Mouse (Mus musculus) heart, embryonic 10.5 days (tissue): ENCODE data around the gene Pla2g15. TPM values are rescaled to one million over a fixed set of nuclear protein-coding genes. Genes with fewer than 3 reads are reported as not detected.

Source experiments
- DNase-seq: peaks from one replicate; pipeline ENCODE4 v3.0.0-alpha.2; 2017; ENCODE audit warnings: low spot score
- H3K27ac ChIP-seq: fragments of 300-500 bp; sonication (generic); 2 replicates; pipeline ENCODE4 v1.5.1; 2016; ENCODE audit warnings: mild to moderate bottlenecking
- H3K27me3 ChIP-seq: fragments of 300-500 bp; sonication (generic); 2 replicates; pipeline ENCODE4 v1.6.1; 2016; ENCODE audit warnings: mild to moderate bottlenecking; ENCODE audit not compliant: poor library complexity, insufficient read depth, severe bottlenecking
- H3K36me3 ChIP-seq: fragments of 300-500 bp; sonication (generic); 2 replicates; pipeline ENCODE4 v1.6.1; 2016; ENCODE audit warnings: mild to moderate bottlenecking, moderate library complexity
- H3K4me1 ChIP-seq: fragments of 300-500 bp; sonication (generic); 2 replicates; pipeline ENCODE4 v1.6.1; 2016; ENCODE audit warnings: mild to moderate bottlenecking
- H3K4me3 ChIP-seq: fragments of 300-500 bp; sonication (generic); 2 replicates; pipeline ENCODE4 v1.5.1; 2016; ENCODE audit warnings: mild to moderate bottlenecking, moderate library complexity
- H3K9me3 ChIP-seq: fragments of 300-500 bp; sonication (generic); 2 replicates; pipeline ENCODE4 v1.6.1; 2016; ENCODE audit warnings: mild to moderate bottlenecking, moderate library complexity
- WGBS: fragments of 180-500 bp; shearing (Covaris S2); methylation state at CpG from one replicate; pipeline ENCODE4 v1.1.7; 2016; 5-methylcytosine and 5-hydroxymethylcytosine counted together
- polyA plus RNA-seq: library from polyadenylated mRNA; unstranded; fragments of >200 nt; fragmentation: Nextera tagmentation; extraction: Ambion mirVana; gene quantifications from 2 replicates; pipeline ENCODE4 v1.2.1, GENCODE M21; 2016

Pla2g15 gene
- polyA plus RNA-seq, 1 experiment from 2014 or later: 13.6 TPM

DNA sequence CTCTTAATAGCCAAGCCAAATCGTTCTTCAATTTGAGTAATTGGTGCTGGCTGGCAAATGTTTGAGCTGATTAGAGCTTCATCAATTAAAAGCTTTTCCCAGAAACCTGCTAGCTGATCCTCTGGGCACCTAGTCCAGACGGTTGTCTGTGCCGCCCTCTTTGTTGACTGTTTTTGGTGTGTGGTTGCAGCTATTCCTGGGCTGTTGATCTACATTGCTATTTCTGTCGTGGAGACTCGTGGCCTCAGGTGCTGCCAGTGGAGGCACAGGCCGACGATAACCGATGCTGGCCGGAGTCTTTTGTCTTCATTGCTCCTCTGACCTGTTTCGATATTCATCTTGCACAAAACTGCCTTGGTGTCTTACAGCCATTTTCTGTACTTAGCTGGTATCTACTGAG, 8.2 kb downstream of the Pla2g15 start:
- no peak for DNase-seq
- Histone ChIP-seq H3K27ac (no peak overlapping the region), H3K36me3 (peaks cover 69% of the 10 kb centered on the region), H3K27me3 (no peaks in the 10 kb centered on the region), H3K4me1 (peaks cover 2% of the 10 kb centered on the region), H3K9me3 (no peaks in the 10 kb centered on the region), H3K4me3 (no peak overlapping the region)
- WGBS: 76% methylated on average over 10 of the region's 10 CpGs

- H3K4me1 ChIP-seq: no peaks in the 10 kb centered on the region; the same call in 1 of the 2 replicates
- DNase-seq: no peak
- no peak overlapping the region for H3K27ac ChIP-seq
- no peak overlapping the region for H3K4me3 ChIP-seq
- peaks cover 78% of the 10 kb centered on the region for H3K36me3 ChIP-seq
- 89% methylated on average over 6 of the region's 6 CpGs for WGBS
- H3K9me3 ChIP-seq: no peaks in the 10 kb centered on the region
- H3K27me3 ChIP-seq: no peaks in the 10 kb centered on the region
These were observed 9.7 kb downstream of the Pla2g15 start for GRCm38 (mm10) chr8:106159876-106160275.

DNA sequence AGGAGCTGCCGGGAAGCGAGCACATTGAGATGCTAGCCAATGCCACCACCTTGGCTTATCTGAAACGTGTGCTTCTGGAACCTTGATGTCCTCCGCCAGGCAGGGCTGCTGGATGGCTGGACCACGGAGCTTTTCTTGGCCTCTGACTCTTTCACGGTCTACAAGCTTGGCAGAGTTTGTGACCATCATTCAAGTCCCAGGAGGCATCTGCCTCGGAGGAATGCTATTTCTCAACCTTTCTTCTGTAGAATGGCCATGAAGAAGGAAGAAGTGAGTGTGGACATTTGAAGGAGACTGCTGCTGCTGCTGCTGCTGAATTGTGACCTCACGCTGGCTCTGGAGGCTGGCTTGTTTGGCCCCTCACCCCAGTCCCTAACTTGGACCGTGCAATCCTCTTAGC, 13.1 kb downstream of the Pla2g15 start:
- DNase-seq: no peak
- 83% methylated on average over 9 of the region's 9 CpGs for WGBS
- no peaks in the 10 kb centered on the region for H3K9me3 ChIP-seq
- peaks cover 57% of the 10 kb centered on the region for H3K36me3 ChIP-seq
- H3K4me1 ChIP-seq: peaks cover 11% of the 10 kb centered on the region; the same call in 1 of the 2 replicates
- H3K27ac ChIP-seq: no peak overlapping the region
- no peak overlapping the region for H3K4me3 ChIP-seq
- no peaks in the 10 kb centered on the region for H3K27me3 ChIP-seq

GRCm38 (mm10) chr8:106165460-106165859, 15.3 kb downstream of the Pla2g15 start:
- Histone ChIP-seq H3K36me3 (peaks cover 42% of the 10 kb centered on the region), H3K9me3 (no peaks in the 10 kb centered on the region), H3K4me1 (peaks cover 24% of the 10 kb centered on the region; the same call in 1 of the 2 replicates), H3K27me3 (no peaks in the 10 kb centered on the region), H3K4me3 (no peak overlapping the region), H3K27ac (no peak overlapping the region)
- 47% methylated on average over 4 of the region's 4 CpGs for WGBS
- peak; percentile 80 for DNase-seq

DNA sequence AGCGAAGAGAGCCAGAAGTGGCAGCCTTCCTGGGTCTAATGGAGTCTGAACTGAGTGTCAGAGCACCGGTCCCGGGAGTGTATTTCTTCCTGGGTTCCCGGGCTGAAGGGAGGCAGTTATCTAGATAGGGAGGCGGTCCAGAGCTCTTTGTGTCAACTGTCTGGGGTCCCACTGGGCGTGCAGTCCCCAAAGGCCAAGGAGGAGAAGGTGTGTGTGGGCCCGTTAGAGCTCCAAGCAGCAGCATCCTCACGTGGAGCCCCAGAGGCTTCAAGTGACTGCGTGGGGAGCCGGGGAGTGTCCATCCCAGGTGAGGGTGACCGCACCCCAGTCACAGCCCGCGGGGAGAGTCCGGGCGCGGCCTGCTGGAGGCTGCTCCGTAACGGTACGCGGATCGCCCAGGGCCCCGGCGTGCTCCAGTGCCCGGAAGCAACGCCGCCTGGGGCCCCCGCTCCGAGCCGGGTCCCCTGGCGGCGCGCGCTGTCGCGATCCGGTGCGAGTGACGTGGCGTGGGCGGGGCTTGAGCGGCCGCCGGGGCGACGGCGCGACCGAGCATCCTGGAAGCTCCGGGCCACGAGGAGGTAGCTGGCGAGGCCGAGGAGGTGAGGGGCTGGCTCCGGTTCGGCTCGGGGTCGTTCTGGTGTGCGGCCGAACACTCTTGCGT, 18.3 kb downstream of the Pla2g15 start, which contains the start of gene Slc7a6:
Gene Slc7a6, plus strand, starts transcription at position 502 of the 661 bp plus-strand sequence.
- Histone ChIP-seq H3K9me3 (no peaks in the 10 kb centered on the region), H3K4me3 (peak within 1 kb of the TSS; percentile 98), H3K27me3 (no peaks in the 10 kb centered on the region), H3K4me1 (peaks cover 24% of the 10 kb centered on the region; the same call in 1 of the 2 replicates), H3K36me3 (peaks cover 14% of the 10 kb centered on the region), H3K27ac (peak within 1 kb of the TSS; percentile 99)
- under 1% methylated on average over 59 of the region's 59 CpGs for WGBS
- DNase-seq: peak; percentile 91

DNA sequence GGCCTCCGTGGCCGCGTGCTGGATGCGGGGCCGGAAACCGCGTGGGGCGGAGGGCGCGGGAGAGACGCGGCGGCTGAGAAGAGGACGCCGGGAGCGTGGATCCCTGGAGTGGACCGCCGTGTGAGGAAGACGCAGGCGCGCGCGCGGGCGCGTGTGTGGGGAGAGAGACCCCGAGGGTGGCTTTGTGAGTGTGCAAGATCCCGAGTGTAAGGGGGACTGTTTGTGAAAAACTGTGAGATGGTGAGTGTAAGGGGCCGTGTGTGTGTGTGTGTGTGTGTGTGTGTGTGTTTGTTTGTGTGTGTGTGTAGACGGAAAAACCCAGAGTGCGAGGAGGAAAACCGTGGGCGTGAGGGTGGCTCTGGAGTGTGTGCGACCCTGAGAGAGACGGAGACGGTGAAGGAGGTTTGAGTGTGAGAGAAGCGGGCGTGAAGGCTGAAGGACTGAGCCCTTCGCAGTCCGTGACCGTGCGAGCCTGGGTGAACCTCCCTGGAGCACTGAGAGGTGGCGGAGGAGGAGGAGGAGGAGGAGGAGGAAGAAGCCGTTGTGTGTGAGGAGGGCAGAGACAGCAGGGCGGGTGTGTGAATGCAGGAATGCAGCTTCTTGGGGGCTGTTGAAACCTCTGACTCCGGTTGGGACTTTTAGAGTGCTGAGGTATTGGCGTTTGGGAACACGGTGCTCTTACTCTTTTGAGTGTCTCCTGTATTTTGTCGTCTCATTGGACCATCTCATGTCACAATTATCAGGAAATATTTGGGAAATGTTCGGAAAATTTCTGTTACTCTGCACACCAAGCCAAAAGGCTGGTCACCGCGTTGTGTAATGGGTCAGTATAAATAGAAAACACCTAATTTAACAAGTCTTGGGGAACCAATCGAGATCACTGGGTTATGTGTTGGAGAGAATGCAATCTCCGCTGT, 19.1 kb downstream of the Pla2g15 start:
- H3K9me3 ChIP-seq: no peaks in the 10 kb centered on the region
- peaks cover 6% of the 10 kb centered on the region for H3K36me3 ChIP-seq
- H3K4me3 ChIP-seq: peak overlapping the region; percentile 98
- H3K4me1 ChIP-seq: peaks cover 24% of the 10 kb centered on the region; the same call in 1 of the 2 replicates
- H3K27ac ChIP-seq: peak overlapping the region; percentile 99
- 1% methylated on average over 53 of the region's 54 CpGs for WGBS
- DNase-seq: peak; percentile 85
- no peaks in the 10 kb centered on the region for H3K27me3 ChIP-seq

DNA sequence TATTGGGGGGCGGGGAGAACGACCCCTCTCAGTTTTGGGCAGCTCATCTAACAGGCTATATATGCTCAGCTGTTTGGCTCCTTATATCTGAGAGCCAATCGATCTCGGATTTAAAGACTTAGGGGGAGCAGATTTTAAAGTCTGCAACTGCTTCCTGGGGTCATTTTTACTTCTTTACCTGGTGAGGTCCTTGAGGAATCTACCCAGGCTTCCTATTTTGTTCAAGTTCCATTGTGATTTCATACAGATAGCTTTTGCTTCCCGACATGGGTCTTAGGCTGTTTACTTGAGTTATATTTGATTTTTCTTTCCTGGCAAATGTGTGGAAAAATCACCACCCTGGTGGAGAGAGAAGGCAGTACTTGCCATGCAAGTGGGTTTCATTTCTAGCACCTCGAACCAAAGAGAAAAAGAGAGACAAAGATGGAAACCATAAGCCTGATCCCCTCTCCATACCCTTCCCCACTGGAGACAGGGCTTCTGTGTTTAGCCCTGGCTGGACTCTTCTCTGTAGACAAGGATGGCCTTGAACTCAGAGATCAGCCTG, 19.8 kb downstream of the Pla2g15 start:
- Histone ChIP-seq H3K27me3 (no peaks in the 10 kb centered on the region), H3K4me3 (peak overlapping the region; percentile 98), H3K36me3 (0 out of 2 replicates have a peak, but pooled peaks cover 2% of the 10 kb centered on the region), H3K4me1 (peaks cover 24% of the 10 kb centered on the region; the same call in 1 of the 2 replicates), H3K9me3 (no peaks in the 10 kb centered on the region), H3K27ac (peak overlapping the region; percentile 99; the same call in 1 of the 2 replicates)
- 38% methylated on average over 6 of the region's 6 CpGs for WGBS
- DNase-seq: no peak

DNA sequence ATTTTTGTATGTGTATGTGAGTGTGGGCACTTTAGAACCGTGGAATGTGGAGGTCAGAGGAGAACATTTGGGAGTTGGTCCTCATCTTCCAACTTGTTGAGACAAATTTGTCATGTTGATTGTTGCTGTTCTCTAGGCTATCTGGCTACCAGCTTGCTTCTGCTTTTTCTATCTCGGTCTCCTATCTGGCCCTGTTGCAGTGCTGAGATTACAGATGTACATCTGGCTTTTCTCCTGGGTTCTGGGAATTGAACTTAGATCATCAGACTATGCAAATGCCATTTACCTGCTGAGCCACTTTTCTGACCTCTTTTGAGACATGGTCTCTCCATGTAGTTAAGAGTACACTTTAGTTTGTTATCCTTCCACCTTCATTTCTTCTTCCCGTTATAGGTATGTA, 23.4 kb downstream of the Pla2g15 start:
- 87% methylated on average over 3 of the region's 3 CpGs for WGBS
- peaks cover 2% of the 10 kb centered on the region; the same call in 1 of the 2 replicates for H3K36me3 ChIP-seq
- H3K27ac ChIP-seq: no peak overlapping the region
- no peak for DNase-seq
- H3K9me3 ChIP-seq: no peaks in the 10 kb centered on the region
- peaks cover 25% of the 10 kb centered on the region for H3K4me1 ChIP-seq
- no peak overlapping the region for H3K4me3 ChIP-seq
- no peaks in the 10 kb centered on the region for H3K27me3 ChIP-seq

DNA sequence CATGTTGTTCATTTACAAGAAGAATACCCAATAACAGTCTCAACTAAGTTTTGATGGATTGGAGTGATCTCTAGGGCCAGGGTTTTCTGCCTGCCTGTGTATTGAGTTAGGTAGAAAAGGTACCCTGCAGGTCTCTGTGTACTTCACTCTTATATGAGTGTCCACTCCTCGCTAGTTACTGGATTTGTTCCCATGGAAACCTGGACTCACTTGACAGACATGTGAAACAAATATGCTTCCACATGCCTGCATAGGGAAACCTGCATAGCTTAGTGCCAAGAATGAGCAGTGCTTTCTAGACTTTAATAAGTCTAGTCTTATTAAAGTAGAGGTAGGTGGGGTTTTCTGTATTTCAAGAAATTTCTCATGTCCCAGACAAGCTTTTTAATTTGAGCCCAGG, 26.7 kb downstream of the Pla2g15 start:
- Histone ChIP-seq H3K4me3 (no peak overlapping the region), H3K27me3 (no peaks in the 10 kb centered on the region), H3K9me3 (no peaks in the 10 kb centered on the region), H3K27ac (no peak overlapping the region), H3K4me1 (peaks cover 15% of the 10 kb centered on the region), H3K36me3 (peaks cover 14% of the 10 kb centered on the region)
- 51% methylated on average over 1 of the region's 1 CpGs for WGBS
- DNase-seq: no peak

DNA sequence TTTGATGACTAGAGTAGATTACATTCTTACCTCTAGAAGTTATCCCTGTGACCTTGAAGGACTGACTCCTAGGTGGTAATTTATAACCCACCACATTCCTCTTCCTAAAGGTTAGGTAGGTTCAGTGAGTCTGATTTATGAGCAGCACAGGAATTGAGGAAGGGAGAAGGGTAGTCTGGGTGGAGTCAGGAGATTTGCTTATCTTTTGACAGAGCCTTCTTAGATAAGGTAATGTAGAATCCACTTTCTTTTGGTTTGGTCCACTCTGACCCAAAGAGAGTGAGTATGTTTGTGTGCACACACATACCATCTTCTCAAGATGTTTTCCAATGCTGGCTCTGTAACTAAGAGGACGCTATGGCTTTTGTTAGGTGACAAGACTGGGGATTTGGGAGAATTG, 27.4 kb downstream of the Pla2g15 start:
- Histone ChIP-seq H3K27ac (no peak overlapping the region), H3K27me3 (no peaks in the 10 kb centered on the region), H3K4me3 (no peak overlapping the region), H3K4me1 (peaks cover 15% of the 10 kb centered on the region), H3K9me3 (no peaks in the 10 kb centered on the region), H3K36me3 (peaks cover 20% of the 10 kb centered on the region)
- no peak for DNase-seq
- WGBS: 87% methylated on average over 1 of the region's 1 CpGs

DNA sequence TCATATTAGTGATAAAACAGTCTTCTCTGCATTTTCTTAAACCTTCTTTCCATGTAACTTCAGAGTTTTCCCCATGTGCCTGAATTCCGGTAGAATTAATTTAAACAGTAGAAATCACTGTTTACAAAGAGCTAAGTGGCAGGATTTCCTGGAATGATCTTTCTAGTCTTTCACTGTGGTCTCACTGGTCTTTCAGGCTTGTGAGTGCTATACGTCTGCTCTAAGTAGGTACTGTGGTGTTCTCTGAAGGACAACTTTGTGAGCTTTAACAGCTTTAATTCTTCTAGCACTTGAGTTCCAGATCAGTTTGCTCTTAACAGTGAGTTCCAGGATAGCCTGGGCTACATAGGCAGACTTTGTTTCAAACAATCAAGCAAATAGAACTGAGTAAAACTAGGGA, 28.2 kb downstream of the Pla2g15 start:
- 70% methylated on average over 2 of the region's 2 CpGs for WGBS
- Histone ChIP-seq H3K4me1 (peaks cover 15% of the 10 kb centered on the region), H3K4me3 (no peak overlapping the region), H3K9me3 (no peaks in the 10 kb centered on the region), H3K27me3 (no peaks in the 10 kb centered on the region), H3K27ac (no peak overlapping the region), H3K36me3 (peaks cover 26% of the 10 kb centered on the region)
- no peak for DNase-seq

DNA sequence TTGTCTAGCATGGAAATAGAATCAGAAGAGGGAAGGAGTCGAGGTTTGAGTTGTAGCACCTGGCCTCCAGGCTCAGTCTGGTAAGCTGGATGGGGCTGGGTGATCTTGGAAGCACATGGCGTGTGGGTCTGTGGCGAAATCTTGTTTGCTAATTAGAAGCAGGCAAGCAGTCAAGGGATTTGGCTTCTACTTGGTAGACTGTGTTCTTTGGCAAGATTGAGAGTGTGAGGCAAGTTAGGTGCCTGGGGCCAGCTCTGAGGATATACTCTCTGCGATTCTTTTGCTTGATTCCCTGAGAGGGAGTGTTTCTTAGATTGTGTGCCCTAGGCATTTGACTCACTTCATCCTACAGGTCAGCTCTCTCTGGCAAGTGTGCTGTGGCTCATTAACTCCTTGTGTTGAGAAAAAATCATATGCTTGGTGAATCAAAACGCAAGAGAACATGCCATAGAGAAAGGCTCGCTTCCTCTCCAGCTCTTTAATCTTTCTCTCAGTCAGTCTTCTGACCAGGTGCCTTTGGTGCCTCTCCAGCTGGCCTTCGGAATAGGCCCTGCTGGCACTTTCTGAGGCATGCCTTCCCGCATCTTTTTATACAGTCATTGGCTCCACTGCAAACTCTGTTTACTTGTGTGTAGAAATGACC, 35.5 kb downstream of the Pla2g15 start:
- no peaks in the 10 kb centered on the region for H3K27me3 ChIP-seq
- H3K27ac ChIP-seq: no peak overlapping the region
- no peak overlapping the region for H3K4me3 ChIP-seq
- 88% methylated on average over 8 of the region's 8 CpGs for WGBS
- no peak for DNase-seq
- no peaks in the 10 kb centered on the region for H3K4me1 ChIP-seq
- H3K9me3 ChIP-seq: no peaks in the 10 kb centered on the region
- peaks cover 73% of the 10 kb centered on the region for H3K36me3 ChIP-seq
